Mouse (Mus musculus): ENCODE data around the gene Polr2e.

Polr2e gene

DNA sequence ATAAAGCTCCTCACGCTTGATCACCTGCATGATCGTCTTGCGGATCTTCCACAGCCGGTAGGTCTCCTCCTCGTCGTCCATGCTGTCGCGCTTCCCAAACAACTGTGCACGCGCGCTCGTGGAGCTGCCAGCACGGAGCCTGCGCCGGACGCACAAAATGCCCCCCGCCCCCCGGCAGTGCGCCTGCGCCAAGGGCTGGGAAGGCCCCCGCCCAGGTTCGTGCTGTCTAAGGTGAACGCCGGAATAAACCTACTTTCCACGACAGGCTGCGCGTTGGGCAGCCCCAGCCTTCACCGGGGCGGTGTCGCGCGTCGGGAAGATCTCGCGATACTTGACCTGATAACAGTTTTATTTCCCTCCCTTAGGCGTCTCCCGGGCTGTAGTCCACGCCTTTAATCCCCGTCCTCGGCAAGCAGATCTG lies at the start of gene Polr2e:
Polr2e (minus strand) TSS at position 237 of the 421 bp plus-strand sequence.
- DNase-seq: peak; percentile 98

DNA sequence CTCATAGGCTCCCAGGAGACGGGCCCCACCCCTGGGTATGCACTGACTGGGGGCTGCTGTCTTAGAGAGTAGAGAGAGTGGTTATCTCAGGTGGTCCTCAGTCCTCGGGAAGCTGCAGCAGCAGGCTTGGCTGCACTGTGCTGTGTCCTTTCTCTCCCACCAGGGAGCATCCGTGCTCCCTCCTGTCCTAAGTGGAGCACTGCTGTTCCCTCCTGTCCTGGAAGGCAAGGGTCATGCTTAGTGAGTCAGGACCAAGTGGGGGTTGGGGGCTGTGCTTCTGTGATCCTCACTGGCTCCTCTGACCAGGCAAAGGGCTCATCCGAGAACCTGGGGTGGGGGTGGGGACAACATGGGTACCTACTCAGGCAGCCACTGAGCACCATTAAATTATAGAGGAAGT lies 49.6 kb upstream of the Polr2e start:
- no peak for DNase-seq

DNA sequence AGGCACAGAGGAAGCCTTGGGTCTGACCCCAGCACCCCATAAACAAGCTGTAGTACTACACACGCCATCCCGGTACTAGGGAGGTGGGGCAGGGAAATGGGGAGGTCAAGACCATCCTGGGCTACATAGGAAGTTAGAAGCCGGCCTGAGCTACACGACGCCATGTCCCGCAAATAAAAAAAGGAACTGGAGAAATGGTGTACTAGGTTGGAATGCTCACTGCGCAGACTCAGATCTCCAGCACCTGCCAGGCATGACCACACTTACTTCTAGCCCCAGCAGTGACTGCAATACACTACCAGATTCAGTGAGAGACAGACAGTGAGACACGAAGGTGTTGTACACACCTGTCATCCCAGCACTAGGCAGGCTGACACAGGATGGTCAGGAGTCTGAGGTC lies 47.9 kb upstream of the Polr2e start:
- DNase-seq: no peak

DNA sequence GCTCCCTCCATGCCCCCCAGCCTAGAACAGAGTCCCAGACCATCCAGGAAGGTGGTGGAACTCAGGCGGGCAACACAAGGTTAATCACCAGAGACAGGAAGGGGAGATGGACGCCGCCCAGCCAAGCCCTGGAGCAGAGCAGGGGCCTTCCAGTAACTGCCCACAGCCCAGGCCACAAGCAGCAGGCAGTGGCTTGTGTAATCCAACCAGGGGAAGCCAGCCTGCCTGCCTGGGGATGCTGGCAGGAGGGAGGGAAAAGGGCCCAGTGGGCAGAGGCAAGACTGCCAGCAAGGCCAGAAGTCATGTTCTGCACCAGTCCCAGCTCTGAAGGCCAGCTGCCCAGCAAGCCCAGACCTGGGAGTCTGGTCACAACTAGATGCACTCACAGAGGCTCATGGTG lies 47.3 kb upstream of the Polr2e start:
- peak; percentile 58 for DNase-seq

DNA sequence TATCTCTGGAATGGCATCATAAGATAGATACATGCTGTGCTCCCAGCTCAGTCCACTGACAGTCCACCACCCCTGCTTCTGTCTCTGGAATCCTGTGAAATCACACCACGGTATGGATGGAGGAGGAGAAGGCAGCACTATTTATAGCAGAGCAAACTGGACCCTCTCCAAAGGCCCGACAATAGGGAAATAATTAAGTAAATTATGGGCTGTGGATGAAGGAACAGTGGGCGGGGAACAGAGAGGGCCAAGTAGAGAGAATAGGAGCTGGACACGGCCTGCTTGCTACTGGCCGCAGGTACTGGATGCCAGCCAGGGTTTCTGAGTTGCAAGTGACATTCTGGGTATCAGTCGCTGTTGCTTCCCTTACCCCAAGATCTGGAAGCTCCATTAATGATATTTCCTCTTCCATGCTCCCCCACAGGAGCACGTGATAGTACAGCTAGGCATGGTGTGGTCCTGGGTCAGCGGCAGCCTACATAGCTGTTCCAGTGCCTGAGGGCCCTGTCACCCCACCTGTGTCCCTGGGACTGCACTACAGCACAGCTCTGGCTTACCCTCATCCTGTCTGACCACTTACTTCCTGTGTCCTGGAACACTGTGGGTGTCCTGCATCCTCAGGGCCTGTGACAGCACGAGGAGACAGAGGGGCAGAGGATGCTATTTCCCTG lies 45.4 kb upstream of the Polr2e start:
- peak; percentile 38 for DNase-seq

DNA sequence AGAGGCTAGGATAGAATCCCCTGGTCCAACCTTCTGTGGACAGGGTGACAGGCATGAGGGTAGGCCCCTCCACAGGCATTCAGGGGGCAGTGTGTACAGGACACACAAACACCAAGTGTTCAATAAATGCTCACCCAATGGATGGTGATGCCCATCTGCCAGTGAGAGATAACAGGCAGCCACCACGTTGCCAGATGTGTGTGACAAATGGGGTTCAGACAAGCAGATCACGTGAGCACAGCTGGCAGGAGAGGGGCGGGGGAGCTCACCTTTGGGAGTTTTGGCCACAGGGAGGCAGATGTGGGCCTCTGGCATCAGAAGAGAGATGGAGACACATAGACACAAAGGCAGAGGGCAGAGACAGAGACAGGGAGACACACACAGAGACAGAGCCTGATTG lies 41.5 kb upstream of the Polr2e start:
- DNase-seq: no peak

DNA sequence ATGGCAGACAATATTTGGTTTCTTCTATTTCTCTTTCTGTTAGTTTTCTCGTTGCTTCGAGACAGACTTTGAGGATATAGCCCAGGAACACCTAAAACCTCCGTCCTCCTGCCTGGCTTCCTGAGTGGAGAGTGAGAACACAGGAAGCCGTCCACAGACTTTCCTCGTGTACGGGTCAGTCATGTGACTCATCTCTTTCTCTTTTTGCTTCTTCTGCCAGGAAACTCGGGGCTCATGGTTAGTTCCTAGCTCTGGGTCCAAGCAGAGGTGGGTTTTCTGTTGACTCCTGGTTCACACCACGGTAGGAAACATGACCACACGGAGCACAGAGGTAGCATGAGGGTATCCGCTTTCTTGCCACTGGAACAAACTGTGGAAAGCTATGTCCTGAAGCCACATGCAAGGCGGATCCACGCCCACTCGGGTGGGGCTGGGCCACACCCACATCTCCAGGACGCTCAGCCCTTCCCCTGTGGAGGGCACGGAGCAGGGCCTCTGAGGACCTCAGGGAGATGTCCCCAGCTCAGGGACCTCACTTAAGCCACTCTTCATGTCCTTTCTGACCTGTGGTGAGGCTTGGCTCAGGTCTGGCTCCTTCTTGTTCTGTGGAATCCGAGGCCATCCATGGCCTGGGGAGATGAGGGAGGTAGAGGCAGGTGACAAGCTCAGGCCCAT lies 40.9 kb upstream of the Polr2e start:
- DNase-seq: no peak

DNA sequence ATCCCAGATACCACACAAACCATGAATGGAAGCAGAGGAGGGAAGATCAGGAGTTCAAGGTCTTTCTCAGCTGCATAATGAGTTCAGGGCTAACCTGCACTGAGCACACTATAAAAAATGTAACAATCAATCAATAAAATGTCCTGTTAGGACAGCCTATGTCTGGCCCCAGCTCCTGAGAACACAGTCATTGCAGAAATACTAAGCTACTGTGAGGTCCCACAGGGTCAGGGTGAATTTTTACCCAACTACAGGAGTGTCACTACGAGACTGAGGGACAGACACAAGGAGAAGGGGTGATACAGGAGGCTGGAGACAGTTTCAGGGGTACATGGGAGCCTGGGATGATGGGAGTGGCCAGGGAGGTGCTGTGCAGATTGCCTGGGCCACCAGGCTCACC lies 38.8 kb upstream of the Polr2e start:
- DNase-seq: no peak

DNA sequence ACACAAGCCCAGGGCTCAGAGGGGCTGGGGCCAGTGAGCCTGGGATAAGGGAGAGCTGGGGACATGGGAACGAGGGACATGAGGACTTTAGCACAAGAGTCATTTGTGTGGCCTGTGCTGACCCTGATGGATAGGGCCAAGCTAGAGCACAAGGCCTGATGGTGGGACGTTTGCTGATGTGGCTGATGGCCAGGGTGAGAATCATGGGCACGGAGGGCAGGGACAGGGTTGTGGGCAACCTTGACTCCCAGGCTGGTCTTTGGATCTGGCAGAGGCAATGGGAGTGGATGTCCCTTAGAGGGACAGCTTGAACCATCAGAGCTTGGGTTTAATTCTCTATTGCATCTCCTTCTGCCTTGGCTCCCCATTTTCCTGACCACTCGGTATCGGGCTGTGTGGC lies 37.7 kb upstream of the Polr2e start:
- no peak for DNase-seq

DNA sequence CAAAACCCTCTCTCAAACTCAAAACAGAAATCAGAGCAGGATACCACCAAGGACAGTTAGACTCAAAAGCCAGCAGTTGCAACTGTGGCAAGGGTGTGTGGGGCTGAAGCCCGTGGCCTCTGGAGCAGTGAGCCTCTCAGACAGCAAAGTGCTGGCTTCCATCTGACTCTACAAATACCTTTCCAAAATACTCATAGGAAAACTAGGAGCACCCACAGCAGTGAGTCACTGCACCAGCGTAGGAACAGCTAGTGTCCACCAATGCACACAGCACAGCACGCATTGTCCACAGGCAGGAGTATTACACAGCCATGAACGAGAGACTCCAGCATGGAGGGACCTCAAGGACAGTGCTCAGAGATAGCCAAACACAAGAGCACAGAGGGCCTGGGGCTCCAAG lies 36.8 kb upstream of the Polr2e start:
- no peak for DNase-seq

DNA sequence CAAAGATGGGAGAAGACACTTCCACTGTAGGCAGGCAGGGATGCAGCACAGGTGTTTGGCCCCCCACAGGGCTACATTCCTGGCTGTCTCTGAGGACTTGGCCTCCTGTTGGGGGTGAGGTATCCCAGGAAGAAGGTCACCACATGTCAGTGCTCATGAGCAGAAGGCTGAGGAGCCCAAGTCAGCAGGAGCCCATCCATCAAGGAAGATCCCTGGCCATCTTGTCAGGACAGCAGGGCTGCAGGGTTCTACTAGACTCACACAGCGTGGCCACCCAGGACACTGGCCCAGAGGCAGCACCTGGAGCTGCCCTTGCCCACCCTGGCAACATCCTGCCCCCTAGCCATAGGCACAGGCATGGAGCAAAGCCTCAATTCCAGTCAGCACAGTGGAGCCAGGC lies 36.3 kb upstream of the Polr2e start:
- no peak for DNase-seq

DNA sequence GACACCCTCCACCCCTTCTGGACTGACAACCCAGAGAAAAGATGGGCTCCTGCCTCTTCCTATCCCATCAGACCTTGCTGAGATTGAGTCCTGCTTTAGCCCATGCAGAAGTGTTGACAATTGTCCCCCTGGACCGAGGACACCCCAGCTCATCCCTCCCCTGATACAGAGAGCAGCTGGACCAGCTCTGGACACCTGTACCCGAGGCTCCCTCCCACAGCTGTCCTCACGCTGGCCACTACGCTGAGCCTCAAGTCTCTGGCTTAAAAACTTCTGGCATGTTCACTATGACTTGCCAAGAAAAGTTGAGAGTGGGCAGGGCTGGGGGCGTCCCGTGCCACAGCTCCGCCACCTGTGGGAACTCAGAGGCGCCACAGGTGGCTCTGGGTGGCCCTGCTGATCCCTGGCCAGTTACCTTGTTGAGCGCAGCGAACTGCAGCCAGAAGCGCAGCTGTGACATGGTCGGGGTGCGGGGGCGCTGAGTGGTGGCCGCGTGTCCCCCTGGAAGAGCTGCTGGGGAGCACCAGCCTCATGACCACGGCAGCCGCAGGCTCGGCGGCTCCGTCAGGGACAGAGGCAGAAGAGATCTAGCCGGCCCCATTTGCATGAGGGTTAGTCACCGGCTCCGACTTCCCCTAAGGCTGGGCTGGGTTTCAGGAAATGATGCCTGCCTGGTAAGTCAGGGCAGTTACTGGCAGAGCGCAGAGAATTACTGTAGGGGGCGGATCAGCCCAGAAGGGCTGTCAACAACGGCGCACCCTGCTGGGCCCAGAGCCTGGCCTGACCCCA lies 35.4 kb upstream of the Polr2e start:
- peak; percentile 88 for DNase-seq

DNA sequence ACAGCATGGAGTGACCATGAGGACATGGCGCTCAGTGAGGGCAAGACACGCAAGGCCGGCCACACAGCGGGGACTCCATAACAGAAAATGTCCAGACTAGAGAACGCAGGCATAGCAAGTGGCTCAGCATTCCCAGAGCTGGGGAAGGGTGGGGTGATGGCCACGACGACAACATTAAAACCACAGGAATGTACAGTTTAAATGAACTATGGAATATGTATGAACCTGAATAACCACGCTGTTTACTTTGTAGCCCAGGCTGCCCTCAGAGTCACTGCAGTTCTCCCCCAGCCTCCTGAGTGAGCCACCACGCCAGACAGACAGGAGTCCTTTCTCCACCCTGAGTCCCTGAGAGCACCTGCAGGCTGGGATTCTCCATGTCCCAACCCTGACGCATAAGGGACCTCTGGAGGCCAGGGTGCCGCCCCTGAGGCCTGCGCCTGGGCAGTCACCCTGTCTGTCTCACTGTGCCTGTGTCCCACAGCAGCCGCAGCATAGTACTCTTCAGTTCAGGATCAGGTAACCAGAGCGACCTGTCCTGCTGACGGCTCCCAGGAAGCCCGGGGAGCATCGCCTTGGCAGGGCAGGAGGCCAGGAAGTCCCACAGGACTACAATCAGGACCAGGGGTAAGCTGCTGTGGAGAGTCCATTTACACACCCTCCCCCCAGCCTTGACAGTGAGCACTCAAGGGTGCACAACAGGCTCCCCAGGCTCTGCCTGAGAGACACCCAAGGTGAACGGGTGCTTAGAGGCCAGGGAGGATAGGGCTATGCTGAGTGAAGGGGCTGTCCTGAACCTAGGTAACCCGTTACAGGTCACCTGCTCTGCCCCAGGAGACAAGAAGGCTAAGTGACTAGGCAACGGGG lies 33.3 kb upstream of the Polr2e start:
- no peak for DNase-seq

DNA sequence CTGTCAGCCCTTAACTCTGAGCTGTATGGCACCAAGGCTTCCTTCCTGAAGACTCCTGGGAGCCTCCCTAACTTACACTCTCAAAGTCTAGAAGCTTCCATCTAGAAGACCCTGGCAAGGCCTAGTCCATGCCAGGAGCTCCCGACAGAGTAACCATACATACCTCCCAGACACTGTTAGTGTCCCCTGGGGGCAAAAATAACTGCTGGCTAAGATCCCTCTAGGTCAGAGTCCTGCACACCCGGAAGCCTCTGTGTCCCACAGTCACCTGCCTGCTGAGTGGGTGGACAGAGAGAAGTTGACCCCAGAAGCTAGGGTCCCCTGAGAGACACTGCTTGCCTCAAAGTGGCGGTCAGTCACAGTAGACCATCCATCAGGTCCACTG lies 31.9 kb upstream of the Polr2e start:
- no peak for DNase-seq

DNA sequence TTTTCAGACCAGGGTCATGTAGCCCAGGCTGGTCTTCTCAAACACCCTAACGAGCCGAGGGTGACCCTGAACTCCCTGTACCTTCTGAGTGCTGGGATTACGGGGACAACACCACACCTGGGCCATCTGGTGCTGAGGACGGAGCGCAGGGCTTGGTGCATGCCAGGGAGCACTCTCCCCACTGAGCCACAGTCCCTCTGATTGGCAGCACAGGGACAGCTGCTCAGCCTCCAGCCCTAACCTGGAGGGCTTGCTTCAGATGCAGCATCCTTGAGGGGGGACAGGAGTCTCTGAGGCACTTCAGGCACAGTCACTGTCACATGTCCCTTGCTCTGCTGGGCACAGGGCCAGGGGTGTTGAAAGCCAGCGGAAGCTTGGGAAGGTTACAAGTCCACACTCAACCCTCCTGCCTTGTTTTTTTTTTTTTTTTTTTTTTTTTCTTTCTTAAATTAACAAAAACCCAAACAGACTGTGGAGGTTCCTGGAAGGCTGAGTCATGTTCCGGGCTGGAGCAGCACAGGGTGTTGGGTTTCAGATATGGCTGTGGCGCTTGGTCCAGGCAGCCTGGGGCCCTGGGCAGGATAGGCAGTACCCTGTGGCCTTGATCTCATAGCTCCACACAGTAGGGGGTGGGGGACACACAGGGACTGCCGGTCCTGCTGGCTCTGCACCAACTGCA lies 31.4 kb upstream of the Polr2e start:
- peak; percentile 90 for DNase-seq

DNA sequence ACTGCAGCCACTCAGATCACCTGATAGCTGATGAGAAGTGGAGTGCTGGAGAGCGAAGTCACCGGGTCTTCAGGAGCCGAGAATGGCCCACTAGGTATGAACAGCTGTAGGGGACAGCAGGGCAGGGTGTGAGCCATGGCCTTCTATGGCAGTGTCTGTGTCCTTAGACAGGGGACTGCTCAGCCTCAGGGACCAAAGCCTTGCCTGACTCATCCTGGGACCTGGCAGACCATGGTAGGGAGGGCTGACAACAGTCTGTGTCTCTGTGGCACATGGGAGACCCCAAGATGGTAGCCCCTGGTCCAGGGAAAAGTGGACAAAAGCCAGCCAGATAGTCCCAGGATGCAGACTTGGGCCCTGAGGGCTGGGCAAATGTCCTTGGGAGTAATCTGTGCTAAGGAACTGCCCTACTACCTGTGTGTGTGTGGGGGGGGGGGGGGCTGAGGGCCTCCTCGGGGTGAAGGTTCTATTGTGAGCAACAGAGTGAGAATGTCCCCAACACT lies 30.4 kb upstream of the Polr2e start:
- DNase-seq: no peak

DNA sequence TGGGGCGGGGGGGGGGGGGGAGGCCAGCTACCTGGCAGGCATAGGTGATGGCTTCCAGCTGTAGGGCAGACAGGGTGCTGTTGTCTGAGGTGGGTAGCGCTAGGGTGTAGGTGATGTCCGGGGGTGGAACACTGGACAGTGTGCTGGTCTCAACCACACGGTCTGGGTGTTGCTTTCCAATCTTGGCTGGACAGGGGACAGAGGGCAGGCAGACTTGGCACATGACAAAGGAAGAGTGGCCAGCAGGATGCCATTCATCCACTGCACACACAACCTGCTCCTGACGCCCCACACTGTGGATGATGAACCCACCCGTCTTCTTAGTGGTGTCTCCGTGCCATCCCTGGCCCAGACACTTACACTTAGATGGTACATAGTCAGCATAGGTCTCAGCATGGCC lies 29.7 kb upstream of the Polr2e start:
- DNase-seq: no peak

DNA sequence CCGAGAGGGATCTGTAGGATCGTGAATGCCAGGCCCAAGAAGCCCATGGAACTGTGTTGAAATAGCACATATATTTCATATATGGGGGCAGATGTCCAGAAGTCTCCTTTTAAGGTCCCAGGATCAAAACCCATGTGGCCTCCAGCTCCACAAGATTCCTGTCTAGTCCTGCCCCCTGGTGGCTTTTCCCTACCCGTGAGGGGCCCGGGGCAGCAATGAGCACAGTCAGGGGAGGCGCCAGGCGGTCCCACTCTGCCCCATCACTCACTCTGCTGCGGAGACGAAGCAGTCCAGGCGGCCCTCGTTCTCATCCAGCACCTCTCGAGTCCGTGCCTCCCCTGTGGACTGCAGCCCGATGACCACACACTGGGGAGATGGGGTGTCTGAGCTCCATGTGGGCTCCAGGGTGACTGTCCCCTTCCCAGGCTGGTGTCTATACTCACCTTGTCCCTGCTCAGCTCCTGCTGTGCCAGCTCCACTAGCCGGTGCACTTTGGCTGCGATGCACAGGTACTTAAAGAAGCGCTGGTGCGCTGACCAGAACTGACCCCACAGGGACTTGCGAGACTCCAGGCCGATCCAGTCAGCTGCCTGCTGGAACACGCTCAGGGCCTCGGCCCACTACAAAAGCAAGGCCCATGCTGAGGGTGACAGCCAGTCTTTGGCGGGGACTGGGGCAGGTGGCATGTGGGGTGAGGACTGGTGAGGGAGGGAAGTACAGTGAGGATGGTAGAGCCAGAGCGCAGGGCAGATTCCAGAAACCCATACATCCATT lies 24.5 kb upstream of the Polr2e start:
- no peak for DNase-seq

DNA sequence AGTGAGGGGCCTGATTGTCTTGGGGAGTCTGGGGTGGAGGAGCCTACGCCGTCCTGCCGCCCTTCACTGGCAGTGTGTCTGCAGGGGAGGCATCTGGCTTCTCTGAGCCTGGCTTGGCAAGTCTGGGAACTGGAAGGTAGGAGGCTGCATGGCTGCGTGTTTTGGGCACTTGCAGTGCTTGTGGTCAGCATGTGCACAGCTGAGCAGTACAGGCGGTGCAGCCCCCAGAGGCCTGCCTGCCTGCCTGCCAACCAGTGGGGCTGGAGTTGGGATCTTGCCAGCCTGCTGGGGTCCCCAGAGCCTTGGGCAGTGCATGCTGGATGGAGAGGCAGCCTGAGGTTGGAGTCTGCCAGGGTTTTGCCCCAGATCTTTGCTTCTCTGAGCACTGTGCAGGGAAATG lies 23.5 kb upstream of the Polr2e start:
- no peak for DNase-seq

DNA sequence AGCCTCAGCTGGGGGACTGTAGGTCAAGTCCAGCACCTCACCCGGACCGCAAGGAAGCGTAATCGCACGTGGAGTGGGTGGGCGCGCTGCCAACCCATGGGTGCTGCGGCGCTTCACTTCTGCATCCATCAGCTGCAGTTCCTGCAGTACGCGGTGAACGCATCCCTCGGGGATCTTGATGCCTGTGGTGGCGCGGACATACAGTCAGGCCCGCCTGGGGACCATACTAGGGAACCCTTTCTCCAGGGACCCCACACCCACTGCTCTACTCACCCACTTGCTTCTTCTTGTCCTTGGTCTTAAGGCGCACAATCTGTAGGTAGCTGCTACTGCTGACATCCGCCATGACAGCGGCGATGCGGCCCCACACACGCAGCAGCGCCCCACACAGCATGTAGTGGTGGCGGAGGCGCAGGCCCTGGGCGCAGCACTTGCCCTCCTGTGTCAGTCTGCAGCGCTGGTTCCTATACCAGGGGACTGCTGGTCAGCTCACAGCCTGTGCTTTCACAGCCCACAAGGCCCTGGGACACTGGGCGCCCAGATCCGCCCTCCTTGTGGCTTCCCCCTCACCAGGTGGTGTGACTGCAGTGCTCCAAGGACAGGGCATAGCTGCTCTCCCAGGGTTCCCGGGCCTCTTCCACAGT lies 18.2 kb upstream of the Polr2e start:
- no peak for DNase-seq

Data from layer of hippocampus, adult 9-11 months (tissue).